Mouse (Mus musculus): ENCODE data around the gene Rgs10.

DNA sequence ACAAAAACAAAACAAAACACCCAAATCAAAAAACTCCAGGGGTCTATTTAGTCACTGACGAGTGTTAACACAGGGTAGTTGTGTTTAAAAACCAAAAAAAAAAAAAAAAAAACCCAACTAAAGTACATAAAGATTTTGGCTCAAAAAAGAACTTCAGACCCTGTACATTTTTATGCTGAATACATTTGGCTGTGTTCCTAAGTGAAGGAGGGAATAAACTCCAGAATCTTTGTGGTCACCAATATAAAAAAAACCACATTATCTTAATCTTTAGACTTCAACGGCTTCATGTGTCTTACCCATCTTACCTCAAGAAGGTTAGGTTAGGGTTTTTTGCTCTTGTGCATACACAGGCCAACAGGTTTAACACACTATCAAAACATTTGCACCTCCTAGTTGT is 22.0 kb upstream of the Rgs10 start:
- no peak for TF ChIP-seq CTCF (IDR thresholded peaks at IDR 0.05; ENCODE audit: insufficient read depth, low read length)
- no peak for TF ChIP-seq POLR2A (IDR thresholded peaks at IDR 0.05; ENCODE audit: borderline replicate concordance, extremely low read depth, low read depth, low read length)
